Mouse (Mus musculus) heart, adult 11 months (tissue): ENCODE measurements at regions not wholly inside any gene's neighbourhood (a gene's known extent, or its start where the extent isn't known, plus 50 kb on each side); places are given as distances from the start of the nearest gene placed in this dataset.
A peak's percentile ranks its signal among the peaks of the same experiment; 100 is the strongest.

Experiments used
- DNase-seq: peaks from one replicate; pipeline ENCODE4 v3.0.0; 2022

- DNase-seq: no peak
Observed at GRCm38 (mm10) chr8:49845575-49845974, 1001.8 kb upstream of the Tenm3 start.

GRCm38 (mm10) chr8:49831970-49832369 lies 988.2 kb upstream of the Tenm3 start:
- no peak for DNase-seq

- no peak for DNase-seq
Observed at GRCm38 (mm10) chr8:49829345-49829744, 985.6 kb upstream of the Tenm3 start.

- no peak for DNase-seq
Observed at GRCm38 (mm10) chr8:49826231-49826630, 982.5 kb upstream of the Tenm3 start.

GRCm38 (mm10) chr8:49825000-49825399 lies 981.2 kb upstream of the Tenm3 start:
- no peak for DNase-seq

- no peak for DNase-seq
Observed at GRCm38 (mm10) chr8:49822791-49823190, 979.0 kb upstream of the Tenm3 start.

- DNase-seq: no peak
Observed at GRCm38 (mm10) chr8:49799236-49799635, 955.5 kb upstream of the Tenm3 start.

- peak; percentile 59 for DNase-seq
Observed at GRCm38 (mm10) chr8:49796741-49797140, 953.0 kb upstream of the Tenm3 start.

- no peak for DNase-seq
Observed at GRCm38 (mm10) chr8:49794491-49794890, 950.7 kb upstream of the Tenm3 start.

- peak; percentile 67 for DNase-seq
Observed at GRCm38 (mm10) chr8:49769829-49770228, 926.1 kb upstream of the Tenm3 start.

GRCm38 (mm10) chr8:49738043-49738442 lies 894.3 kb upstream of the Tenm3 start:
- no peak for DNase-seq

- no peak for DNase-seq
Observed at GRCm38 (mm10) chr8:49729156-49729555, 885.4 kb upstream of the Tenm3 start.

- DNase-seq: no peak
Observed at GRCm38 (mm10) chr8:49712371-49712770, 868.6 kb upstream of the Tenm3 start.

GRCm38 (mm10) chr8:49708701-49709100 lies 865.0 kb upstream of the Tenm3 start:
- no peak for DNase-seq

GRCm38 (mm10) chr8:49699058-49699457 lies 855.3 kb upstream of the Tenm3 start:
- DNase-seq: no peak

GRCm38 (mm10) chr8:49696709-49697108 lies 853.0 kb upstream of the Tenm3 start:
- DNase-seq: no peak
